Mouse (Mus musculus) adipose tissue, adult 10 weeks (tissue): ENCODE data around the gene Fkbp15. TPM values are rescaled to one million over a fixed set of nuclear protein-coding genes. Genes with fewer than 3 reads are reported as not detected.

Source experiments
- polyA plus RNA-seq: library from polyadenylated mRNA; stranded (reverse); fragments of 350-450 nt; fragmentation: Illumina TruSeq; extraction: RNeasy Lipid Tissue Mini Kit (QIAGEN cat#74804); gene quantifications from one replicate; pipeline ENCODE4 v1.2.3, GENCODE M21; 2014; ENCODE audit warnings: low read depth, low replicate concordance

The Fkbp15 gene
- 27.7 TPM for polyA plus RNA-seq

GRCm38 (mm10) chr4:62360088-62360804 is at the start of gene Fkbp15, which contains the start of gene Slc31a1:
TSS of gene Fkbp15 (minus strand) at chr4:62360548.
TSS of gene Slc31a1 (plus strand) at chr4:62360727.

GRCm38 (mm10) chr4:62408601-62409282 is 48.4 kb upstream of the Fkbp15 start, which contains the start of the genes Cdc26 and Prpf4:
TSS of gene Cdc26 (minus strand) at chr4:62408642.
TSS of gene Prpf4 (plus strand) at chr4:62408797.

GRCm38 (mm10) chr4:62262276-62262675 is 98.1 kb downstream of the Fkbp15 start, which contains the start of gene Slc31a2:
TSS of gene Slc31a2 (plus strand) at chr4:62262562.

Other genes starting within 250 kb of the Fkbp15 start
- not detected for gene Mup21, start 209.7 kb downstream of the Fkbp15 start, polyA plus RNA-seq
- gene Zfp37, start 129.5 kb downstream of the Fkbp15 start, polyA plus RNA-seq, result 6.1 TPM
- gene Slc31a2, start 98.0 kb downstream of the Fkbp15 start, polyA plus RNA-seq, result 66.4 TPM
- 78.7 TPM for gene Slc31a1, start 179 bp upstream of the Fkbp15 start, polyA plus RNA-seq
- 61.6 TPM for gene Cdc26, start 48.1 kb upstream of the Fkbp15 start, polyA plus RNA-seq
- gene Prpf4, start 48.2 kb upstream of the Fkbp15 start, polyA plus RNA-seq, result 12.0 TPM
- gene Rnf183, start 74.7 kb upstream of the Fkbp15 start, polyA plus RNA-seq, result 1.4 TPM
- gene Wdr31, start 110.3 kb upstream of the Fkbp15 start, polyA plus RNA-seq, result 6.5 TPM
- gene Bspry, start 119.5 kb upstream of the Fkbp15 start, polyA plus RNA-seq, result 64.5 TPM
- 11.0 TPM for gene Hdhd3, start 142.9 kb upstream of the Fkbp15 start, polyA plus RNA-seq
- gene Alad, start 159.4 kb upstream of the Fkbp15 start, polyA plus RNA-seq, result 185 TPM
- 51.0 TPM for gene Pole3, start 164.5 kb upstream of the Fkbp15 start, polyA plus RNA-seq
- gene 4933430I17Rik, start 164.8 kb upstream of the Fkbp15 start, polyA plus RNA-seq, result 1.3 TPM
- gene Rgs3, start 199.3 kb upstream of the Fkbp15 start, polyA plus RNA-seq, result 116 TPM